Mouse (Mus musculus): ENCODE data around the gene Fignl1.

DNA sequence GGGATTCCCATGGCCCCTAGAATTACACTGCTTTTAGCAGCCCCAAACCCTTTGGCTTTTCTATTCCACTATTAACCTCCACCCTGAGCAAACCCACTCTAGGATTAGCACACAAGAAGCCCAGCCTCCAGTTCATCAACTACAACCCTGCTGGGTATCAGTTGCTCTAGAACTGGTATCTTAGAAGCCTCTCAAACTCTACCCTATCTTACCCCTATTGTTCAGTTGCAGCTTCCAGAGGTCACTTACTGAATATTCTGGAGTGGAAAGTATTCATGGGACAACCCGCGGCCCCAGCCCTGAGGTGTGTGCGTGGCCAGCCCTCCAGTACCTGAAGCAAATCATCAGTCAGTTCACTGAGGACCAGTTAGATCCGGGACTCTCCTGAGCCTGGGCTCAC, 34.4 kb downstream of the Fignl1 start:
- TF ChIP-seq E2F4 (IDR thresholded peaks at IDR 0.05; ENCODE audit: insufficient read depth) (no peak), POLR2A (IDR thresholded peaks at IDR 0.05; ENCODE audit: insufficient read length, low read depth) (no peak), REST (IDR thresholded peaks at IDR 0.05; ENCODE audit: insufficient read depth, insufficient read length) (no peak), MYOD1 (IDR thresholded peaks at IDR 0.05; ENCODE audit: control insufficient read depth in 1 of 3, insufficient read length in 2 of 3, low read depth in 2 of 3) (no peak), CEBPB (IDR thresholded peaks at IDR 0.05; ENCODE audit: insufficient read depth, poor library complexity, severe bottlenecking) (no peak), MAX (IDR thresholded peaks at IDR 0.05; ENCODE audit: low read depth) (no peak), POLR2AphosphoS2 (IDR thresholded peaks at IDR 0.05; ENCODE audit: insufficient read length, low read depth) (no peak)

Data from myocyte (in vitro differentiated cells).